Mouse (Mus musculus) heart, postnatal 0 days (tissue): ENCODE data around the gene Tanc1. TPM values are rescaled to one million over a fixed set of nuclear protein-coding genes. Genes with fewer than 3 reads are reported as not detected.
A peak's percentile ranks its signal among the peaks of the same experiment; 100 is the strongest.
"Not testable (repeated sequence)": the region's sequence is repeated elsewhere in the genome, so short reads cannot be mapped to it uniquely, and the experiment has no call there.

Experiments used
- ATAC-seq: fragments of 200-750 bp; cut with Nextera tagmentation; 2 replicates; pipeline ENCODE4 v1.8.0; 2017; ENCODE audit warnings: low read depth, moderate number of reproducible peaks, moderate library complexity; ENCODE audit not compliant: insufficient read depth
- DNase-seq: peaks from one replicate; pipeline ENCODE4 v3.0.0-alpha.2; 2016; ENCODE audit warnings: low spot score
- H3K27ac ChIP-seq: fragments of 300-500 bp; sonication (generic); 2 replicates; pipeline ENCODE4 v1.5.1; 2014; ENCODE audit warnings: low read depth, mild to moderate bottlenecking
- H3K27me3 ChIP-seq: fragments of 300-500 bp; sonication (generic); 2 replicates; pipeline ENCODE4 v1.6.1; 2014; ENCODE audit warnings: low read length, mixed read lengths; ENCODE audit not compliant: control insufficient read depth, insufficient read depth
- H3K36me3 ChIP-seq: fragments of 300-500 bp; sonication (generic); replicated peaks from 2 replicates; pipeline ENCODE4 v1.6.1; 2014; ENCODE audit warnings: low read length, mixed read lengths; ENCODE audit not compliant: control insufficient read depth, insufficient read depth
- H3K4me1 ChIP-seq: fragments of 300-500 bp; sonication (generic); 2 replicates; pipeline ENCODE4 v1.6.1; 2014; ENCODE audit warnings: antibody characterized with exemption; ENCODE audit not compliant: control insufficient read depth, insufficient read depth
- H3K4me2 ChIP-seq: fragments of 300-500 bp; sonication (generic); 2 replicates; pipeline ENCODE4 v1.6.1; 2014; ENCODE audit warnings: low read depth, mild to moderate bottlenecking, low read length, moderate library complexity
- H3K4me3 ChIP-seq: fragments of 300-500 bp; sonication (generic); 2 replicates; pipeline ENCODE4 v1.5.1; 2014; ENCODE audit warnings: low read depth, low read length
- H3K9ac ChIP-seq: fragments of 300-500 bp; sonication (generic); replicated peaks from 2 replicates; pipeline ENCODE4 v1.6.1; 2014; ENCODE audit warnings: low read depth, low read length, mixed read lengths
- H3K9me3 ChIP-seq: fragments of 300-500 bp; sonication (generic); replicated peaks from 2 replicates; pipeline ENCODE4 v1.6.1; 2016; ENCODE audit warnings: low read length; ENCODE audit not compliant: control insufficient read depth
- CTCF ChIP-seq: IDR thresholded peaks from 2 replicates; pipeline ENCODE4 v1.5.1; 2016; ENCODE audit warnings: antibody characterized with exemption, control low read depth, low read depth
- EP300 ChIP-seq: IDR thresholded peaks from 2 replicates; pipeline ENCODE4 v1.6.1; 2016; ENCODE audit warnings: antibody characterized with exemption, low read depth
- WGBS: fragments of 180-500 bp; shearing (Covaris S2); extraction: QIAGEN DNeasy Blood & Tissue Kit; methylation state at CpG from one replicate; pipeline ENCODE4 v1.1.7; 2014; 5-methylcytosine and 5-hydroxymethylcytosine counted together
- polyA plus RNA-seq: library from polyadenylated mRNA; unstranded; fragments of >200 nt; fragmentation: Nextera tagmentation; extraction: Ambion mirVana; gene quantifications from 2 replicates; pipeline ENCODE4 v1.2.1, GENCODE M21; 2015
- total RNA-seq: library from RNA; depleted of rRNA; stranded (reverse); fragments of >200 nt; gene quantifications from 2 replicates; pipeline ENCODE4 v1.2.3, GENCODE M21; 2014; ENCODE audit warnings: low replicate concordance; rRNA removed

The Tanc1 gene
- total RNA-seq, result 21.9 and 22.3 TPM in 2 replicates
- 11.8 and 12.3 TPM in 2 replicates for polyA plus RNA-seq

DNA sequence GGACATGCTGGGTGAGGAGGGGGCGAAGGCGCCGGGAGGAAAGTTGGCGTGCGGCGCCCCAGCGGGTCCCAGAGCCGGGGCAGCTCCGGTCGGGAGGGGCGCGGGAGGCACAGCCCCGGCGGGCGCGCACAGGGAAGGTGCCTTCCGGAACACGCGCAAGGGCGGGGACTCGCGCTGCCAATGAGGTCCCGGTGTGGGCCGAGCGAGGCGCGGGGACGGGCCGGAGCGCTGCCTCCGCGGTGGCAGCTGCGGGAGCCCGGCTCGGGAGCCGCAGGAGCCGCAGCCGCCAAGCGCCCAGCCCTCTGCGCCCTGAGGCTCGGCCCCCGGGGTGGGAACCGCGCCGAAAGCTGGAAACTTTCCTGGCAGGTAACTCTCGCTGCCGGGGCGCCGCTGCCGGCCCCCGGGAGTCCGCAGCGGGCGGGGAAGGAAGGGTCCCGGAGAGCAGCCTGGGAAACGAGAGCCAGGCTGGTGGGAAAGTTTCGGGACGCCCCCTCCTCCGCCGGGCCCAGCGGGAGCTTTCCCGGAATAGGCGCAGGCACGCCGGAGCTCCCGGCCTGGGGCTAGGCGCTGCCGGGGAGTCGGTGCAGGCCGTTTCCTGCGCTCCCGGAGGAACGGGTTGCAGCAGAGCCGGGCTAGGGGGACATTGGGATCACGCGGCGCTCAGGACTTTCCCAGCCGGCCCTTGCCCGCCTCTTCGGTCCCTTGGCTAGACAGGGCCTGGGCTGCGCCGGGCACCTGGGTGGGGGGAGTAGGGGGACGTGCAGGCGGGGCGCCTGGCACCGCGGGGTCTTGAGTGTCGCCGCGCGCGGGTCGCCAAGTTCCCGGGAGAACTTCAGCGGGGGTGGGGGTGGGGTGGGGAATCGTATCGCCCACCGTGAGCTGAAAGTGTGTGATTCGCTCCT, at the start of gene Tanc1:
TSS of gene Tanc1 (plus strand) at position 212 of the 902 bp plus-strand sequence.
- Histone ChIP-seq H3K4me1 (peaks cover 38% of the 10 kb centered on the region), H3K9ac (peak within 1 kb of the TSS; percentile 95), H3K4me3 (peak within 1 kb of the TSS; percentile 97), H3K9me3 (no peaks in the 10 kb centered on the region), H3K27me3 (no peaks in the 10 kb centered on the region), H3K4me2 (peak within 1 kb of the TSS; percentile 77), H3K36me3 (no peaks in the 10 kb centered on the region), H3K27ac (peak within 1 kb of the TSS; percentile 99)
- TF ChIP-seq EP300 (no peak), CTCF (no peak)
- WGBS, result under 1% methylated on average over 78 of the region's 99 CpGs
- peak; percentile 91 for DNase-seq
- peak; percentile 95 for ATAC-seq

DNA sequence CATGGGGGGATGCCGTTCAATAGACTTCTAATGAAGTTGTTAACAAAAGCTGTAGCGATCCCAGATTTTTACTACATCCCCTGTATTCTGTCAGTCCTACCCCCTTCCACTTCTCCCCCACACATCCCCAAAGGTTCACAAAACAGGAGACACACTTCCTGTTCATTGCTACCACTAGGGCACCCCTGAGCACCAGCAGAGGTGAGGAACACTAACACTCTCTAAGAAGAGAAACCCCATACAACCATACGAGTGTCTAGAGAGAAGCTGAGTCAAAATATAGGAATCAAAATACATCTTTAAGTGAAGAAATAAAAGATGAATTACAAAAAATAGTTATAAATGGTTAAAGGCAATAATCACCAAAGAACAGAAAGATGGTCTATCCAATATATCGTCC, 49.6 kb upstream of the Tanc1 start:
- Histone ChIP-seq H3K27me3 (no peaks in the 10 kb centered on the region), H3K36me3 (no peaks in the 10 kb centered on the region), H3K9me3 (peaks cover 4% of the 10 kb centered on the region), H3K4me1 (no peaks in the 10 kb centered on the region), H3K9ac (no peak overlapping the region), H3K27ac (no peak overlapping the region), H3K4me2 (no peak overlapping the region), H3K4me3 (no peak overlapping the region)
- ATAC-seq (no peak), DNase-seq (no peak)
- TF ChIP-seq EP300 (no peak), CTCF (no peak)
- 76% methylated on average over 4 of the region's 4 CpGs for WGBS

DNA sequence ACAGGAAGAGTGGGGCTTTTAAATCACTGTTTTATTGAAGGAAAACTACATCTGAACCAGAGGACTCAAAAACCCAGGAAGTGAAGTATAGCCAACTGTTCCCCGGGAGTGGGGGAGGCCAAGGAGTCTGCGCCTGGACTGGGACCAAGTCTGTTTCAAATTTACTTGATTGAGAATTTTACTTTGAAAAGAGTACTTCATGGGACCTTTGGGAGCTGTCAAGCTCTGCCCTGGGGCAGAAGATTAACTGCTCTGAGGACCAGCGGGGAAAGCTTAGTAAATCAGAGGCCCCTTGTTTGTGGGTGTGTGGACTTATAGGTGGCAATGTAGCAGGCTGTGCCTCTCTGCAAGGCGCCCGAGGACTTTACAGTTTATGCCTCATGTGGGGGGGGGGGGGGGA, 49.1 kb upstream of the Tanc1 start:
- no peak for ATAC-seq
- DNase-seq, result no peak
- TF ChIP-seq CTCF, result no peak
- TF ChIP-seq EP300, result no peak
- H3K27me3 ChIP-seq, result no peaks in the 10 kb centered on the region
- H3K9ac ChIP-seq, result no peak overlapping the region
- WGBS, result 52% methylated on average over 5 of the region's 5 CpGs
- no peaks in the 10 kb centered on the region for H3K36me3 ChIP-seq
- H3K27ac ChIP-seq, result no peak overlapping the region
- H3K4me1 ChIP-seq, result no peaks in the 10 kb centered on the region
- no peak overlapping the region for H3K4me3 ChIP-seq
- H3K4me2 ChIP-seq, result no peak overlapping the region
- H3K9me3 ChIP-seq, result peaks cover 4% of the 10 kb centered on the region

DNA sequence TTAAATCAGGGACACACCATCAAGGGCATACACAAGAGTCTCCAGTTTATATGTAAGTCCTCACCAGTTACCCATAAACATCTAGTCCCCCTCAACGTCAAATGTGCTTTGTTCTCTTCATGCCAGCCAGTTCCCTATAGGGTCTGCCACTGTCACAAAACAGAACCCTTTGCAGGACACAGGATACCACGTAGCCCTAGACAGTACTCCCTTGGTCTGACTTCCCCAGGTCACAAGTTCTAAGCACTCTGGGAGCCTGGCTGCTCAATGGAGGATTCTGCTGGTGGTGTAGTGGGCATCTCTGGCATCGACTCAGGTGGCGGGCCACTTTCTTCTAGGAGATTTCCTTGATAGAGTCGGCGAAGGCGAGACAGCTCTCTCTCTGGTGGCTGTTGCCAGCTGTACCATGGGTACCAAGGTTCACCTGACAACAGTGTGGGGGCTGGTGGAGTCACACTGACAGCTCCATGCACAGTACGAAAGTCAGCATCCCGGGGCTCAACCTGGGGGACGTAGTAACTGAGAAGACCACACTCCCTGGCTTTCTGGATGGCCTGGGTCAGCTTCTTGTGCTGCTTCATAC, 47.7 kb upstream of the Tanc1 start:
- not testable (repeated sequence) for H3K9me3 ChIP-seq, H3K36me3 ChIP-seq, H3K4me1 ChIP-seq, H3K4me3 ChIP-seq, H3K9ac ChIP-seq, H3K4me2 ChIP-seq, ATAC-seq, H3K27ac ChIP-seq, DNase-seq, H3K27me3 ChIP-seq
- WGBS, result 93% methylated on average over 3 of the region's 10 CpGs

DNA sequence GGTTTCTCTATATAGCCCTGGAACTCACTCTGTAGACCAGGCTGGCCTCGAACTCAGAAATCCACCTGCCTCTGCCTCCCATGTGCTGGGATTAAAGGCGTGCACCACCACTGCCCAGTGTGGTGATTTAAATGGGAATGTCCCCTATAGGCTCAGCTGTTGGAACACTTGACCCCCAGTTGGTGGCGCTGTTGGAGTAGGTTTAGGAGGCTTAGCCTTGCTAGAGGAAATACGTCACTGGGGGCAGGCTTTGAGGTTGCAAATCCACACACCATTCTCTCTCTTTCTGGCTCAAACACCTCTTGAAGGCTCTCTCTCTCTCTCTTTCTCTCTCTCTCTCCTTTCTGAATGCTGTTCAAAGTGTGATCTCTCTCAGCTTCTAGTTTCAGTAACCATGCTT, 46.9 kb upstream of the Tanc1 start:
- Histone ChIP-seq H3K27me3 (no peaks in the 10 kb centered on the region), H3K9me3 (peaks cover 4% of the 10 kb centered on the region), H3K27ac (no peak overlapping the region), H3K4me2 (no peak overlapping the region), H3K36me3 (no peaks in the 10 kb centered on the region), H3K9ac (no peak overlapping the region), H3K4me3 (no peak overlapping the region), H3K4me1 (no peaks in the 10 kb centered on the region)
- DNase-seq, result no peak
- TF ChIP-seq EP300 (no peak), CTCF (peak; percentile 18)
- no peak for ATAC-seq
- WGBS, result 72% methylated on average over 4 of the region's 4 CpGs
